Mouse (Mus musculus): ENCODE results near the gene Prkag1. TPM values are rescaled to one million over a fixed set of nuclear protein-coding genes. Genes with fewer than 3 reads are reported as not detected.
A peak's percentile ranks its signal among the peaks of the same experiment; 100 is the strongest.

Prkag1 gene
- polyA plus RNA-seq, 1 experiment from 2014 or later = 95.9 TPM

DNA sequence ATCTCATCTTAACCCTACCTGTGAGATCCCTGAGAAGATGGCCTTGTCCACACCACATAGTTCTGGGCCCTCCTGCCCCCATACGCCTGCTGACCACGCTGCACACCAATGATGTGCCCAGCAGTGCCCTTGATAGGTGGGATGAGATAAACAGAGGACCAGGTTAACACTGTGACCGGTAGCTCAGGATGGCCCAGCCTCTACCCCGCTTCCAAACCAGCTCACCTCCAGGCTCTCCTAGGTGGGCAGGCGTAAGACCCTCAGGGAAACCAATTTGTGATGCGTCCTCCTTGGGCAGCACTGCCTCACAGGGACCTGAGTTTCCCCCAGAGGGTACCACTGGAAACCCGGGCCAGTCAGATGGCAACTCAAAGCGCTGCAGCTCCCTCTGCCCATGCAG, 34.5 kb upstream of the Prkag1 start:
- peaks cover 34% of the 10 kb centered on the region for H3K4me1 ChIP-seq
- H3K9ac ChIP-seq = peak overlapping the region; percentile 14; the same call in 1 of the 2 replicates
- H3K27ac ChIP-seq = no peak overlapping the region
- H3K36me3 ChIP-seq (ENCODE audit: poor library complexity, severe bottlenecking) = peaks cover 59% of the 10 kb centered on the region
- no peaks in the 10 kb centered on the region for H3K27me3 ChIP-seq
- 95% methylated on average over 8 of the region's 8 CpGs for WGBS
- no peak overlapping the region for H3K4me3 ChIP-seq
- ATAC-seq = no peak
- H3K9me3 ChIP-seq (replicated peaks) = no peaks in the 10 kb centered on the region
- H3K4me2 ChIP-seq = no peak overlapping the region

DNA sequence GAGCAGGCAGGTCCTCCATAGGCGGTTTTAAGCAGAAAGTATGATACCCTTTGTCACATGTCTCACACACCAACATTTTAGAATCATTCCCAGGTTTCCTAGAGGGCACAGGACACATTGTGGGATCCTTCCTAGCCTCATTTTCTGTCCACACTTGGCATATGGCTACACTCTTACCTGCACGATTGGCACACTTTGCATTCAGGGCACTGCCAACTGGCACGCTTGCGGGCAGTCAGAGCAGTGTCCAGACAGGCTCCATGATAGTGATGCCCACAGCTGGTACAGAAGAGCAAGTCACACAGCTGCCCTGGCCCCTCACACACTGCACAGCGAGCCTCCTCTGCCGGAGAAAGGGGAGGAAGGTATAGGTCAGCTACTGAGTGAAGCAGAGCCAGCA, 33.6 kb upstream of the Prkag1 start:
- Histone ChIP-seq H3K9me3 (replicated peaks) (no peaks in the 10 kb centered on the region), H3K27ac (no peak overlapping the region), H3K4me1 (peaks cover 31% of the 10 kb centered on the region), H3K27me3 (no peaks in the 10 kb centered on the region), H3K36me3 (ENCODE audit: poor library complexity, severe bottlenecking) (peaks cover 67% of the 10 kb centered on the region), H3K4me3 (no peak overlapping the region), H3K9ac (no peak overlapping the region), H3K4me2 (no peak overlapping the region)
- WGBS = 95% methylated on average over 6 of the region's 6 CpGs
- ATAC-seq = no peak

DNA sequence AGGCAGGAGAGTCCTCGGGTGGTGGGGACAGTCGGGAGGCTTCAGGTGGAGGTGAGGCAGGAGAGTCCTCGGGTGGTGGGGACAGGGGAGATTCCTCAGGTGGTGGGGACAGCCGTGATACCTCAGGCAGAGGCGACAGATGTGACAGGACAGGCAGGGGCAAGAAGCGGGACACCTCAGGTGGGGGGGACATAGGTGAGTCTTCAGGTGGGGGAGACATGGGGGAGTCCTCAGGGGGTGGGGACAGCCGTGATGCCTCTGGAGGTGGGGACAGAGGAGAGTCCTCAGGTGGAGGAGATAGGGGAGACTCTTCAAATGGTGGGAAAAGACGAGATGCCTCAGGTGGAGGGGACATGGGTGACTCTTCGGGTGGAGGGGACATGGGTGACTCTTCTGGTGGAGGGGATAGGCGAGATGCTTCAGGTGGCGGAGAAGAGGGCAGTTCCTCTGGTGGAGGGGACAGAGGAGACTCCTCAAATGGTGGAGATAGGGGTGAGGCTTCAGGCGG, 32.2 kb upstream of the Prkag1 start:
- ATAC-seq = no peak
- no peaks in the 10 kb centered on the region for H3K27me3 ChIP-seq
- H3K27ac ChIP-seq = no peak overlapping the region
- 90% methylated on average over 12 of the region's 12 CpGs for WGBS
- H3K4me1 ChIP-seq = peaks cover 17% of the 10 kb centered on the region
- H3K4me2 ChIP-seq = no peak overlapping the region
- no peaks in the 10 kb centered on the region for H3K9me3 ChIP-seq (replicated peaks)
- H3K36me3 ChIP-seq (ENCODE audit: poor library complexity, severe bottlenecking) = peaks cover 82% of the 10 kb centered on the region
- no peak overlapping the region for H3K4me3 ChIP-seq
- H3K9ac ChIP-seq = no peak overlapping the region

DNA sequence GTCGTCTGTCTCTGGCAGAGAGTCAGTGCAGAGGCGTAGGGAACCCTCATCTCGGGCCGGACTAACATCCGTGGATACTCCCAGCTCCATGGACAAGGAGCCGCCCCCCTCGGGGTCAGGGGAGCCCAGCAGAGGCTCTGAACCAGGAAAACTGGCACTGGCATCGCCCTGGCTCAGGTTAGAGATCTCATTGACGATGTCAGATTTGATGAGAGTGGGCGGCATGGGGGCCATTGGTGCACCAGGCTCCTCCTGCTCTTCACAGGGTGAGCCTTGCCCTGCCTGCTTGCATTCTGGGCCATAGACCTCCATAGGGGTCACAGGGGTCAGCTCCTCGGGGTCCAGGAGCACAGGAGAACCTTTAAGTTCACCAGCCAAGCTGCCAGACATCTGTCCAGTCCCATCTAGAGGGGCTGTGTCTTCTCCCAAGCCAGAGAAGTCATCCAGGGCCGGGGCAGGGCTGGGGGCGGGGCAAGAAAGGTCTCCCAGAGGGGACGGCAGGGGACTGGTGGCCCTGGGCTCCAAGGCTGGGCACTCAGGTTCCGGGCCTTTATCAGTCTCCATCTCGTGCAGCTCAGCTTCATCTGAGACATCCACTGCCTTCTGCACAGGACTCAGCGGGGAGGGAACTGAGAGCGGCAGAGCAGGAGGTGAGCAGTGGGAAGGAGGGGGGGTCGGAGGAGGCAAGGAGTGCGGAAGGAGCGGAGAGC, 30.5 kb upstream of the Prkag1 start:
- 89% methylated on average over 21 of the region's 21 CpGs for WGBS
- ATAC-seq = no peak
- no peak overlapping the region for H3K4me3 ChIP-seq
- no peaks in the 10 kb centered on the region for H3K9me3 ChIP-seq (replicated peaks)
- H3K4me1 ChIP-seq = peaks cover under 1% of the 10 kb centered on the region; the same call in 1 of the 2 replicates
- H3K36me3 ChIP-seq (ENCODE audit: poor library complexity, severe bottlenecking) = peaks cover 98% of the 10 kb centered on the region
- H3K4me2 ChIP-seq = no peak overlapping the region
- no peak overlapping the region for H3K27ac ChIP-seq
- H3K9ac ChIP-seq = no peak overlapping the region
- no peaks in the 10 kb centered on the region for H3K27me3 ChIP-seq

GRCm38 (mm10) chr15:98860921-98861320, 29.6 kb upstream of the Prkag1 start:
- Histone ChIP-seq H3K27me3 (no peaks in the 10 kb centered on the region), H3K4me2 (no peak overlapping the region), H3K36me3 (ENCODE audit: poor library complexity, severe bottlenecking) (peaks cover 100% of the 10 kb centered on the region), H3K9me3 (replicated peaks) (no peaks in the 10 kb centered on the region), H3K9ac (no peak overlapping the region), H3K4me3 (no peak overlapping the region), H3K4me1 (no peaks in the 10 kb centered on the region), H3K27ac (no peak overlapping the region)
- ATAC-seq = no peak
- 94% methylated on average over 18 of the region's 18 CpGs for WGBS

DNA sequence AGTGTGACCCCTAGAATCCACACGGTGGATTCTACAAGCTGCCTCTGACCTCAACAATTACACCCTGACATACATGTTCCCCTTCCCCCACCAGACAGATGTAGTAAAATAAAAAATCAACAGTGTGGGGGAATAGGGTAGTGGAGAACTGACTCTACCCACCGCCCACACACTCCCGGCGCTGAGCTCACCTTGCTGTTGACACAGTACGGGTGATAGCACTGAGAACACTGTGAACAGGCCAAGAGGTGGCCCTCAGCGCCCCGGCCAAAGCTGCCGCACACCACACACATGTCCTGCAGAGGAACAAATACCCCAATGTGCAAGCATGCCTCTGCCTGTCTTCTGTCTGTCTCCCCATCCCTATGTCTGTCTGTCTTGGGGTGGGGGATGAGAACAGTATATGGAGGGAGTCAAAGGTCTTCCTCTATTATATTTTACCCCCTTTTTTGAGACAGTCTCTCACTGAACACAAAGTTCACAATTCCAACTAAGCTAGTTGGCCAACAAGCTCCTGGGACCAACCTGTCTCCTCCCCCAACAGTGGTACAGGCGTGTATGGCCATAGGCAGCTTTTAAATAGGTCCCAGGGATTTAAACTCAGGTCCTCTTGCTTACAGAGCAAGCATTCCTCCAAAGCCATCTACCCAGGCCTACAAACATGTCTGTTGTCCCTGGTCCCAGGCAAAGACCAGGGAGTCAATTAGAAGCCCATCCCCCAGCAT, 28.2 kb upstream of the Prkag1 start:
- H3K4me1 ChIP-seq = no peaks in the 10 kb centered on the region
- 87% methylated on average over 9 of the region's 9 CpGs for WGBS

DNA sequence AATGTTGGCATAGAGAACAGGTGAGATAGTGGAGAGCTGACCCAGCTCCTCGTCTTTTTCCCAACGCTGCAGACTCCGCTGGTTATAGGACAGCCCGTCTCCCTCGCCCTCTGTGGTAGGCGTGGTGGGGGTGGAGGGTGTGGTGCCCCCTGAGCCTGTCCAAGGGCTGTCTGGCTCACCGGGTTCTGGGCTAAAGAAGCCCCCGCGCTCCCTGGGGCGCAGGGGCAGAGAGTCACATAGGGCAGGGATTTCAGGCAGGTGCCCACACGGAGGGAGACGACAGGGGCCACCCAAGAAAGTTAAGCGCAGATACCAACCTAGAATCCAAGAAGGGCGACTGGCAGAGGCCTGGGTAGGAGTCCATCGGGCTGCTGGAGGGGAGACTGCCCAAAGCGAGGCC, 22.9 kb upstream of the Prkag1 start:
- Histone ChIP-seq H3K9me3 (replicated peaks) (no peaks in the 10 kb centered on the region), H3K4me2 (no peak overlapping the region), H3K4me1 (no peaks in the 10 kb centered on the region), H3K36me3 (ENCODE audit: poor library complexity, severe bottlenecking) (peaks cover 100% of the 10 kb centered on the region), H3K27me3 (no peaks in the 10 kb centered on the region), H3K27ac (no peak overlapping the region), H3K4me3 (no peak overlapping the region), H3K9ac (no peak overlapping the region)
- 94% methylated on average over 16 of the region's 16 CpGs for WGBS
- no peak for ATAC-seq

More for the DNA sequence above, 28.2 kb upstream of the Prkag1 start:
- no peaks in the 10 kb centered on the region for H3K9me3 ChIP-seq (replicated peaks)
- H3K27me3 ChIP-seq = no peaks in the 10 kb centered on the region
- no peak for ATAC-seq
- H3K4me2 ChIP-seq = no peak overlapping the region
- no peak overlapping the region for H3K27ac ChIP-seq
- H3K4me3 ChIP-seq = no peak overlapping the region
- H3K9ac ChIP-seq = no peak overlapping the region
- peaks cover 100% of the 10 kb centered on the region for H3K36me3 ChIP-seq (ENCODE audit: poor library complexity, severe bottlenecking)

- Histone ChIP-seq H3K9me3 (replicated peaks) (no peaks in the 10 kb centered on the region), H3K4me3 (no peak overlapping the region), H3K4me2 (no peak overlapping the region), H3K4me1 (no peaks in the 10 kb centered on the region), H3K9ac (no peak overlapping the region), H3K36me3 (ENCODE audit: poor library complexity, severe bottlenecking) (peaks cover 100% of the 10 kb centered on the region), H3K27me3 (no peaks in the 10 kb centered on the region), H3K27ac (no peak overlapping the region)
- WGBS = 93% methylated on average over 28 of the region's 28 CpGs
- no peak for ATAC-seq
Observed at GRCm38 (mm10) chr15:98853161-98853937, 22.0 kb upstream of the Prkag1 start.

- 83% methylated on average over 9 of the region's 9 CpGs for WGBS
- Histone ChIP-seq H3K9me3 (replicated peaks) (no peaks in the 10 kb centered on the region), H3K27ac (no peak overlapping the region), H3K36me3 (ENCODE audit: poor library complexity, severe bottlenecking) (peaks cover 100% of the 10 kb centered on the region), H3K9ac (no peak overlapping the region), H3K4me1 (no peaks in the 10 kb centered on the region), H3K27me3 (no peaks in the 10 kb centered on the region), H3K4me2 (no peak overlapping the region), H3K4me3 (no peak overlapping the region)
- no peak for ATAC-seq
Observed at GRCm38 (mm10) chr15:98852733-98853132, 21.4 kb upstream of the Prkag1 start.

GRCm38 (mm10) chr15:98852071-98852470, 20.8 kb upstream of the Prkag1 start:
- ATAC-seq = no peak
- H3K4me3 ChIP-seq = no peak overlapping the region
- H3K4me2 ChIP-seq = no peak overlapping the region
- H3K4me1 ChIP-seq = no peaks in the 10 kb centered on the region
- whole genome bisulfite sequencing = 96% methylated on average over 9 of the region's 9 CpGs
- no peaks in the 10 kb centered on the region for H3K9me3 ChIP-seq (replicated peaks)
- no peaks in the 10 kb centered on the region for H3K27me3 ChIP-seq
- no peak overlapping the region for H3K9ac ChIP-seq
- peaks cover 100% of the 10 kb centered on the region for H3K36me3 ChIP-seq (ENCODE audit: poor library complexity, severe bottlenecking)
- H3K27ac ChIP-seq = no peak overlapping the region

DNA sequence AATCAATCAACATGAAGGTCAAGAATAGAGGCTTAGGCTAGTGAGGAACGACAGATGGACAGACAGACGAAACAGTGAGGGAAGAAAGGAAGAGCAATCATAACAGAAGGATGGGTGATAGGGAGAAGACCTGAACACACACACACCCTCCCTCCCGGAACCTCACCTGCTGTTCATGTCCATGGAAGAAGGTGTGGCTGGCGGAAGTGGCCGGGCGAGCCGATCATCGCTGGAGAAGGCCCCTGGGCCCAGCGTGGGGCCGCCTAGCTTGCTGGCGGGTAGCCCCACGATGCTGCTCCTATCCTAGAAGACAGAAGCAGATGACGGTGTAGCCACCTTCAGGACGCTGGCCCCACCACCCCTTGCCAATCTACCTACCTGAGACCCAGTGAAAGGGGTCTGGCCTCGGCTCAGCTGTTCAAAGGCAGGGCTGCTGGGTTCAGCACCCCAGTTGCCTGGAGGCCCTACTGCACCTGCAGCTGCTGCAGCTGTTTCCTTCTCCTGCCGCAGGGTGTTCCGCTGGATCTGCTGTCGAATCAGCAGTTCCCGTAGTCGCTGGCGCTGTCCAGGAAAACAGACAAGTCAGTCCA, 20.0 kb upstream of the Prkag1 start:
- peaks cover 100% of the 10 kb centered on the region for H3K36me3 ChIP-seq (ENCODE audit: poor library complexity, severe bottlenecking)
- 91% methylated on average over 21 of the region's 21 CpGs for WGBS
- no peak for ATAC-seq
- H3K4me2 ChIP-seq = no peak overlapping the region
- no peaks in the 10 kb centered on the region for H3K27me3 ChIP-seq
- no peak overlapping the region for H3K4me3 ChIP-seq
- H3K9me3 ChIP-seq (replicated peaks) = no peaks in the 10 kb centered on the region
- H3K9ac ChIP-seq = no peak overlapping the region
- H3K27ac ChIP-seq = no peak overlapping the region
- no peaks in the 10 kb centered on the region for H3K4me1 ChIP-seq

GRCm38 (mm10) chr15:98850668-98851067, 19.3 kb upstream of the Prkag1 start:
- H3K9me3 ChIP-seq (replicated peaks) = no peaks in the 10 kb centered on the region
- H3K4me1 ChIP-seq = no peaks in the 10 kb centered on the region
- no peak overlapping the region for H3K4me2 ChIP-seq
- H3K4me3 ChIP-seq = no peak overlapping the region
- no peak overlapping the region for H3K9ac ChIP-seq
- H3K27ac ChIP-seq = no peak overlapping the region
- 91% methylated on average over 14 of the region's 14 CpGs for WGBS
- no peak for ATAC-seq
- peaks cover 100% of the 10 kb centered on the region for H3K36me3 ChIP-seq (ENCODE audit: poor library complexity, severe bottlenecking)
- H3K27me3 ChIP-seq = no peaks in the 10 kb centered on the region

Data from forebrain, embryonic 13.5 days (tissue).